Mouse (Mus musculus) heart, postnatal 0 days (tissue): ENCODE results near the gene Scube2. TPM values are rescaled to one million over a fixed set of nuclear protein-coding genes. Genes with fewer than 3 reads are reported as not detected.

Source experiments
- ATAC-seq: fragments of 200-750 bp; cut with Nextera tagmentation; 2 replicates; pipeline ENCODE4 v1.8.0; 2017; ENCODE audit warnings: low read depth, moderate number of reproducible peaks, moderate library complexity; ENCODE audit not compliant: insufficient read depth
- DNase-seq: peaks from one replicate; pipeline ENCODE4 v3.0.0-alpha.2; 2016; ENCODE audit warnings: low spot score
- H3K27ac ChIP-seq: fragments of 300-500 bp; sonication (generic); 2 replicates; pipeline ENCODE4 v1.5.1; 2014; ENCODE audit warnings: low read depth, mild to moderate bottlenecking
- H3K27me3 ChIP-seq: fragments of 300-500 bp; sonication (generic); 2 replicates; pipeline ENCODE4 v1.6.1; 2014; ENCODE audit warnings: low read length, mixed read lengths; ENCODE audit not compliant: control insufficient read depth, insufficient read depth
- H3K36me3 ChIP-seq: fragments of 300-500 bp; sonication (generic); replicated peaks from 2 replicates; pipeline ENCODE4 v1.6.1; 2014; ENCODE audit warnings: low read length, mixed read lengths; ENCODE audit not compliant: control insufficient read depth, insufficient read depth
- H3K4me1 ChIP-seq: fragments of 300-500 bp; sonication (generic); 2 replicates; pipeline ENCODE4 v1.6.1; 2014; ENCODE audit warnings: antibody characterized with exemption; ENCODE audit not compliant: control insufficient read depth, insufficient read depth
- H3K4me2 ChIP-seq: fragments of 300-500 bp; sonication (generic); 2 replicates; pipeline ENCODE4 v1.6.1; 2014; ENCODE audit warnings: low read depth, mild to moderate bottlenecking, low read length, moderate library complexity
- H3K4me3 ChIP-seq: fragments of 300-500 bp; sonication (generic); 2 replicates; pipeline ENCODE4 v1.5.1; 2014; ENCODE audit warnings: low read depth, low read length
- H3K9ac ChIP-seq: fragments of 300-500 bp; sonication (generic); replicated peaks from 2 replicates; pipeline ENCODE4 v1.6.1; 2014; ENCODE audit warnings: low read depth, low read length, mixed read lengths
- H3K9me3 ChIP-seq: fragments of 300-500 bp; sonication (generic); replicated peaks from 2 replicates; pipeline ENCODE4 v1.6.1; 2016; ENCODE audit warnings: low read length; ENCODE audit not compliant: control insufficient read depth
- CTCF ChIP-seq: IDR thresholded peaks from 2 replicates; pipeline ENCODE4 v1.5.1; 2016; ENCODE audit warnings: antibody characterized with exemption, control low read depth, low read depth
- EP300 ChIP-seq: IDR thresholded peaks from 2 replicates; pipeline ENCODE4 v1.6.1; 2016; ENCODE audit warnings: antibody characterized with exemption, low read depth
- WGBS: fragments of 180-500 bp; shearing (Covaris S2); extraction: QIAGEN DNeasy Blood & Tissue Kit; methylation state at CpG from one replicate; pipeline ENCODE4 v1.1.7; 2014; 5-methylcytosine and 5-hydroxymethylcytosine counted together
- polyA plus RNA-seq: library from polyadenylated mRNA; unstranded; fragments of >200 nt; fragmentation: Nextera tagmentation; extraction: Ambion mirVana; gene quantifications from 2 replicates; pipeline ENCODE4 v1.2.1, GENCODE M21; 2015
- total RNA-seq: library from RNA; depleted of rRNA; stranded (reverse); fragments of >200 nt; gene quantifications from 2 replicates; pipeline ENCODE4 v1.2.3, GENCODE M21; 2014; ENCODE audit warnings: low replicate concordance

The Scube2 gene
- total and polyA plus RNA-seq, 2 experiments from 2014 or later = 8.3 to 16.8 TPM

DNA sequence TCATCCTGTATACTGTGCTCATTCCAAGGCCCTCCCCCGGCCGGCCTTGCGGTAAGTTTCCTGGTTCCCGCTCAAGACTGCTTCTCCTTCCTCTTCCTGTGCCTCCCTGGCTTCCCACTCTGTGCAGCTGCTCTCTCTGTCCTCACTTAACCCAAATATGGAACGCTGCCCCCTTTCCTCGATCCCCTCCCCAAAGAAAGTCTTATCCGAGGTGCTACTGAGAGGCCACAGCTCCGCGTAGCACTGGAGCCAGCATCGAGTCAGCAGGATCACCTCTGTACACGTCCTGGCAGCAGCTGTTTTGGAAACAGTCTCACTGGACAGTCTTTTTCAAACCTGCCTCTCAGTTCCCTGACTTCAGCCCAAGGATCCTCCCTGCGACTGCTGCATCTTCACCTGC, 13.7 kb upstream of the Scube2 start:
- DNase-seq (peak; percentile 37), ATAC-seq (peak; percentile 36; the same call in 1 of the 2 replicates)
- TF ChIP-seq EP300 = no peak
- TF ChIP-seq CTCF = no peak
- H3K27me3 ChIP-seq = no peaks in the 10 kb centered on the region
- H3K4me3 ChIP-seq = 0 out of 2 replicates have a peak overlapping the region, but pooled peaks have one; percentile 5
- 0 out of 2 replicates have a peak overlapping the region, but pooled peaks have one; percentile 35 for H3K27ac ChIP-seq
- no peaks in the 10 kb centered on the region for H3K36me3 ChIP-seq
- 15% methylated on average over 12 of the region's 12 CpGs for WGBS
- H3K4me1 ChIP-seq = peaks cover 6% of the 10 kb centered on the region; the same call in 1 of the 2 replicates
- H3K9ac ChIP-seq = no peak overlapping the region
- no peaks in the 10 kb centered on the region for H3K9me3 ChIP-seq
- peak overlapping the region; percentile 42 for H3K4me2 ChIP-seq

DNA sequence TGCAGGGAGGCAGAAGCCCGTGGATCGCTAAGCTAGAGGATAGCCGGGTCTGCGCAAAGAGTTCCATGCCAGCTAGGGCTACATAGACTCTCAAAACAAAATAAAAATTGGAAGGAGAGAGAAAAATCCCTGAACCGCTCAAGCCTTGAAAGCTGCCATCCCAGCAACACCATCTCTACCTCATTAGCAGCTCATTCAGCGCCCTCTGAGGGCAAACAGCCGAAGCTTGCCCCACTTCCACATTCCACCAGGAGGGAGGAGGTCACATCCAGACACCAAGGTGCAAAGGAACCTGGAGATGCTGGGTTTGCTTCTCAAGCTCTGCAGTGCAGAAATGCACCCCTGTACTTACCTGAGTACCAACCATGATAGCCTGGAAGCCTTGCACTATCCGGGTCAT, 10.6 kb upstream of the Scube2 start:
- 68% methylated on average over 8 of the region's 8 CpGs for WGBS
- ATAC-seq (no peak), DNase-seq (no peak)
- Histone ChIP-seq H3K27me3 (no peaks in the 10 kb centered on the region), H3K27ac (no peak overlapping the region), H3K4me2 (no peak overlapping the region), H3K9ac (no peak overlapping the region), H3K4me1 (peaks cover 6% of the 10 kb centered on the region; the same call in 1 of the 2 replicates), H3K36me3 (no peaks in the 10 kb centered on the region), H3K4me3 (no peak overlapping the region), H3K9me3 (no peaks in the 10 kb centered on the region)
- TF ChIP-seq EP300 (no peak), CTCF (peak; percentile 40)

DNA sequence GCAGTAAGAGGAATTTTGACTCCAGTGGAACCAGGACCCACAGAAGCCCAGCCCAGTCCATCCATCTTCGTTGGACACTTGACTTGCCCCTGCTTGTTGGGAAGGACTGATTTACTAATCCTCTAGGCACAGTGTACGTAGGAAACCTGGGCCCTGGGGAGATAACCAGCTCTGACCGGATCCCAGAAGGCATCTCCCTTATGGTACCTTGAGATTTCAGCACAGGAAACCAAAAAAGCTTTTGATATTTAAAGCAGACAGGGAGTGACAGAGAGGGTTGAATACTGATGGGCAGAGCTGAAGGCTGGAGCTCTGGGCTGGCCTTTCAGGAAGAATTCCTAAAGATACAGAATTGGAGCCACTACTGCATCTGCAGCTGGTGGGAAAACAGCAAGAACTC, 10.1 kb upstream of the Scube2 start:
- Histone ChIP-seq H3K9me3 (no peaks in the 10 kb centered on the region), H3K27ac (no peak overlapping the region), H3K4me1 (peaks cover 6% of the 10 kb centered on the region; the same call in 1 of the 2 replicates), H3K4me2 (no peak overlapping the region), H3K9ac (no peak overlapping the region), H3K27me3 (no peaks in the 10 kb centered on the region), H3K36me3 (no peaks in the 10 kb centered on the region), H3K4me3 (no peak overlapping the region)
- TF ChIP-seq CTCF = no peak
- no peak for TF ChIP-seq EP300
- WGBS = 53% methylated on average over 3 of the region's 3 CpGs
- ATAC-seq (no peak), DNase-seq (no peak)

DNA sequence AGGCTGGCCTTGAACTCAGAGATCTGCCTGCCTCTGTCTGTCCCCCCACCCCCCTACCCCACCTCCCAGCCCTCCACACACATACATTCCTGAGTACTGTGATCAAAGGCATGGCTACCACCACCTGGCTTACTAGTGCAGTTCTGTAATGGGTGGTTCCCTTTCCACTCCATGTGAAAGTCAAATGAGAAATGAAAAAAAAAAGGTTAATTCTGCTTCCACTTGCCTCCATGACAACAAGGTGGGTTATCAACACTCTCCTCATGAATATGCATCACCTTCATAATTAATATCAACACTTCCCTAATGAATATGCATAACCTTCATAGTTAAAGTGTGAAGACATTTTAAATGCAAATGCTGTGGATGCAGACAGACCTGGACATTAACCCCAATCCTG, 9.6 kb upstream of the Scube2 start:
- no peak for DNase-seq
- H3K4me2 ChIP-seq = no peak overlapping the region
- H3K27me3 ChIP-seq = no peaks in the 10 kb centered on the region
- no peaks in the 10 kb centered on the region for H3K36me3 ChIP-seq
- no peak overlapping the region for H3K27ac ChIP-seq
- peaks cover 6% of the 10 kb centered on the region; the same call in 1 of the 2 replicates for H3K4me1 ChIP-seq
- H3K9me3 ChIP-seq = no peaks in the 10 kb centered on the region
- no peak overlapping the region for H3K4me3 ChIP-seq
- no peak for ATAC-seq
- H3K9ac ChIP-seq = no peak overlapping the region
- TF ChIP-seq CTCF = no peak
- no peak for TF ChIP-seq EP300

DNA sequence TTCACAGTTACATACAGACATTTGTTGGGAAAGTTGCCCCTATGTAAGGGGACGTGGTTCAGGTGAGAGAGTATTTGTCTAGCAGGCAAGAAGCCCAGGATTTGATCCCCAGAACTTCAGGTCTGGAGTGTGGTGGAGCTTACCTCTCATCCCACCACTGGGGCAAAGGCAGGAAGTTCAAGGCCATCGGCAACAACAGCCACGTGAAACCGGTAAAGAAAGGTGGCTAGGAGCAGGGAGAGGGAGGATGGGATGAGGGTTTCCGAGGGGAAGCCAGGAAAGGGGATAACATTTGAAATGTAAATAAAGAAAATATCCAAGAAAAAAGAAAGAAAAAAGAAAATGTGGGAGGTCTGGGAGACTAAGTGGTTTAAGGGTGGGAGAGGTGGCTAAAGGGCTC, 7.7 kb upstream of the Scube2 start:
- Histone ChIP-seq H3K36me3 (no peaks in the 10 kb centered on the region), H3K27ac (no peak overlapping the region), H3K4me1 (no peaks in the 10 kb centered on the region), H3K9me3 (no peaks in the 10 kb centered on the region), H3K4me2 (no peak overlapping the region), H3K9ac (no peak overlapping the region), H3K4me3 (no peak overlapping the region), H3K27me3 (no peaks in the 10 kb centered on the region)
- TF ChIP-seq CTCF (no peak), EP300 (no peak)
- 63% methylated on average over 5 of the region's 5 CpGs for WGBS
- no peak for DNase-seq
- ATAC-seq = no peak

DNA sequence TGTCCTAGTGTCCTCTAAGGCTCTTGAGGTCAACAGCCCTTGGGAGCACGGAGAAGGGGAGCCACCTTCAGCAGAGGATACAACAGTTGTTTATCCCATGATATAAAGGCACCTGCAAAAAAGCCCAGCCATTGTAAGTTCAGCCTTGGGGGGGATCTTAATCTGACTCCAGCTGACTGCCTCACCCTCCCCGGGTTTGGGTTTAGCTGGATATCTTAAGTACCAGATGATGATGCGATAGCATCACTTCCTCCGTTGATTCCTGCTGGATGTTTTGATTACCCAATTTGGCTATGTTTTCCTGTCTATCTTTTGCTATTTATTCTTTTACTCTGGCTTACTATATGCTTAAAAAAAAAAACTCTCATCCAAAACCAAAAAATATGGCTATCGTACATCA, 5.8 kb upstream of the Scube2 start:
- WGBS = 62% methylated on average over 5 of the region's 5 CpGs
- no peak for ATAC-seq
- TF ChIP-seq EP300 = no peak
- TF ChIP-seq CTCF = no peak

More for the DNA sequence above, 5.8 kb upstream of the Scube2 start:
- Histone ChIP-seq H3K36me3 (no peaks in the 10 kb centered on the region), H3K9ac (no peak overlapping the region), H3K4me2 (no peak overlapping the region), H3K4me3 (no peak overlapping the region), H3K9me3 (no peaks in the 10 kb centered on the region), H3K27ac (no peak overlapping the region), H3K27me3 (0 out of 2 replicates have a peak, but pooled peaks cover 3% of the 10 kb centered on the region), H3K4me1 (no peaks in the 10 kb centered on the region)
- DNase-seq = no peak
